Mouse (Mus musculus): Measurements from ENCODE around the gene Dennd2c. TPM values are rescaled to one million over a fixed set of nuclear protein-coding genes. Genes with fewer than 3 reads are reported as not detected.
"Not testable (repeated sequence)": the region's sequence is repeated elsewhere in the genome, so short reads cannot be mapped to it uniquely, and the experiment has no call there.

The Dennd2c gene
- polyA plus RNA-seq, 1 experiment from 2014 or later: 3.6 TPM

DNA sequence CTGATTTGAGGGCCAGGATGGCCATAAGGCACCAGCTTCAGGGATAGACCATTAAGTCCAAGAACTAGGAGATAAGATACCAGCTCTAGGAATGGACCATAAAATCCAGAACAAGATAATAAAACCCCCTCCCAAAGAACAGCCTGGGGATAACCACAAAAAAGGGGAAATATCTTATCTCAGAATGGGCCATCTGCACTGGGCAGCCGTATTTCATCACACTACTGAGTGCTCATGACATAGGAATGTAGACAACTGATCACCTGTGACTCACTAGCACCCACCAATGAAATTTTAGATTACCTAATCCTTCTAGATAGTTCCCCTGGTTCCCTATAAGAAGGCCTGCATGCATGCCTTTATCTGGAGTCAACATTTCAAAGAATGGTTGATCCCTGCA is 109.7 kb downstream of the Dennd2c start:
- H3K36me3 ChIP-seq (replicated peaks; ENCODE audit: control insufficient read depth, insufficient read depth, low read depth, low read length): no peaks in the 10 kb centered on the region
- H3K4me1 ChIP-seq (ENCODE audit: control insufficient read depth, insufficient read depth, low read length): no peaks in the 10 kb centered on the region
- no peaks in the 10 kb centered on the region for H3K27me3 ChIP-seq (ENCODE audit: control insufficient read depth, insufficient read depth, low read length)
- H3K4me3 ChIP-seq (ENCODE audit: low read depth, low read length): no peak overlapping the region
- no peak overlapping the region for H3K27ac ChIP-seq (replicated peaks; ENCODE audit: low read depth, low read length)
- ATAC-seq (replicated peaks; ENCODE audit: insufficient number of reproducible peaks, low FRiP score, low TSS enrichment, low read depth): no peak
- H3K4me2 ChIP-seq (ENCODE audit: low read depth, low read length): no peak overlapping the region
- 74% methylated on average over 1 of the region's 1 CpGs for WGBS
- no peak overlapping the region for H3K9ac ChIP-seq (replicated peaks; ENCODE audit: low read length)
- no peaks in the 10 kb centered on the region for H3K9me3 ChIP-seq (replicated peaks; ENCODE audit: control insufficient read depth, low read length)
- no peak for DNase-seq (ENCODE audit: low spot score)

DNA sequence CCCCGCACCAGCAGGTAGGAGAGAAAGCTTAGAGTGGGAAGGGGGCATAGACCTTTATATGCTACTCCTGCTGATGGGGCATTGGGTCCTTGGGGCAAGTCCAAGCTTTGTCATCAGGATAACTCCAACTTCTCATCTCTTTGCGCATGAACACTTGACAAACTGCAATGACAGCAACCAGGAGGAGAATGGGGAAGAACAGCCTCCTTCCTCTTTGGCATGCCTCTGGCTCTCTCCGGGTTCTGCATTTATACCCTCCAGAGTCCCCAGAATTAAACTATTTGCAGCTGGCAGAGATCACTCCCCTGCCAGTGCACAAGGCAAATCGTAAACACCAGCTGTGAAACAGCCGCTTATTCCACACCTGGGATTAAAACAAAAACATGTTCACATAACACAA is 111.1 kb downstream of the Dennd2c start:
- H3K36me3 ChIP-seq (replicated peaks; ENCODE audit: control insufficient read depth, insufficient read depth, low read depth, low read length): no peaks in the 10 kb centered on the region
- DNase-seq (ENCODE audit: low spot score): no peak

DNA sequence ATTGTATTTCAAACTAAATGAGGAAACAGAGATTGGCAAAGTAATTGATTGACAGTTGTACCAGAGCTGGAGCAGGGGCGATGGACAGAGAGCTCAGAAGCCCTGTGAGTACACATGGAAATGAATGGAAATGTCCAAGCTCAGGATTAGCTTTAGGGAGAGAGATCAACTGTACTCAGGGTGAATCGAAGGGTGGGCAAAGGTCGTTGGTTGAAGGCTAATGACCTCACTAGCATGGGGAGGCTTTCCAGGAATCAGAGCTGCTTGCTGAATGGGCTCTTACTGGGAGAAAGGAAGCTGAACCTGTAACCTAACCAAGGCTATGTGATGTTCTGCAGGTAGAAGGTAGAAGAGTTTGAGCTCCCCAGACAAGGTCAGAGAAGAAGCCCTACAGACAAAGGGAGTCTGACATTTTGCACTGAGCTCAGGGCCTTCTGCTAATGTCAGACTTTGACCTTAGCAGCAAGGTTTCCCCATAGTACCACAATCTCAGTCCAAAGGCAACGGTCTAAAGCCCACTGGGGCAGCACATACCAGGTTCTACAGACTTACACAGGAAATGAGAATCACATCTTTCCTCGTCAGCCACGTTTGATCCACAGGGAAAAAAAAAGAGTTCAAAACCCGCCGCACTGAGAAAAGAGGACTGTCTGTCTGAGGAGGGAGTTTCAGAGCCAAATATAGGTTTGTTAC is 112.3 kb downstream of the Dennd2c start:
- Histone ChIP-seq H3K27me3 (ENCODE audit: control insufficient read depth, insufficient read depth, low read length) (no peaks in the 10 kb centered on the region), H3K4me1 (ENCODE audit: control insufficient read depth, insufficient read depth, low read length) (no peaks in the 10 kb centered on the region), H3K9ac (replicated peaks; ENCODE audit: low read length) (no peak overlapping the region), H3K4me2 (ENCODE audit: low read depth, low read length) (no peak overlapping the region), H3K9me3 (replicated peaks; ENCODE audit: control insufficient read depth, low read length) (no peaks in the 10 kb centered on the region), H3K27ac (replicated peaks; ENCODE audit: low read depth, low read length) (no peak overlapping the region), H3K4me3 (ENCODE audit: low read depth, low read length) (no peak overlapping the region), H3K36me3 (replicated peaks; ENCODE audit: control insufficient read depth, insufficient read depth, low read depth, low read length) (no peaks in the 10 kb centered on the region)
- DNase-seq (ENCODE audit: low spot score): no peak
- no peak for ATAC-seq (replicated peaks; ENCODE audit: insufficient number of reproducible peaks, low FRiP score, low TSS enrichment, low read depth)
- 85% methylated on average over 8 of the region's 8 CpGs for WGBS

More for the DNA sequence above, 111.1 kb downstream of the Dennd2c start:
- Histone ChIP-seq H3K4me2 (ENCODE audit: low read depth, low read length) (no peak overlapping the region), H3K9me3 (replicated peaks; ENCODE audit: control insufficient read depth, low read length) (no peaks in the 10 kb centered on the region), H3K27ac (replicated peaks; ENCODE audit: low read depth, low read length) (no peak overlapping the region), H3K4me1 (ENCODE audit: control insufficient read depth, insufficient read depth, low read length) (no peaks in the 10 kb centered on the region), H3K9ac (replicated peaks; ENCODE audit: low read length) (no peak overlapping the region), H3K27me3 (ENCODE audit: control insufficient read depth, insufficient read depth, low read length) (no peaks in the 10 kb centered on the region), H3K4me3 (ENCODE audit: low read depth, low read length) (no peak overlapping the region)
- 69% methylated on average over 5 of the region's 5 CpGs for WGBS
- no peak for ATAC-seq (replicated peaks; ENCODE audit: insufficient number of reproducible peaks, low FRiP score, low TSS enrichment, low read depth)

DNA sequence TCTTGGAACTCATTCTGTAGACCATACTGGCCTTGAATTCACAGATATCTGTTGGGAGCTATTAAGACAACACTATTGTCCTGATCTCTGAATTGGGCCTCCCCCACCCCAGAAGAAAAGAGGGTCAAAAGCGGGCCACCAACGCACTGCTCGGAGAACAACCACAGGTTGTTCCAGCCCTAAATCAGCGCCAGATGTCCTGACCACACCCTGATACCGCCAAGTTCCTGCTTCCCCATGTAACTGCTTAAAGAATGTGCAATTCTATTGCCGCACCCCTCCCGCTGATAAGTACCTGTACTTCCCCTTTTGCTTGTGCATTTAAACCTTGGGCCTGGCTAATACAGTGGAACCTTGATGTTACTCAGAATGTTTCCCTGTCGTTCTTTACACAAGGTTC is 113.0 kb downstream of the Dennd2c start:
- H3K4me1 ChIP-seq (ENCODE audit: control insufficient read depth, insufficient read depth, low read length); H3K27me3 ChIP-seq (ENCODE audit: control insufficient read depth, insufficient read depth, low read length); H3K4me3 ChIP-seq (ENCODE audit: low read depth, low read length); ATAC-seq (replicated peaks; ENCODE audit: insufficient number of reproducible peaks, low FRiP score, low TSS enrichment, low read depth); H3K27ac ChIP-seq (replicated peaks; ENCODE audit: low read depth, low read length); H3K9ac ChIP-seq (replicated peaks; ENCODE audit: low read length); H3K9me3 ChIP-seq (replicated peaks; ENCODE audit: control insufficient read depth, low read length); DNase-seq (ENCODE audit: low spot score); H3K36me3 ChIP-seq (replicated peaks; ENCODE audit: control insufficient read depth, insufficient read depth, low read depth, low read length); H3K4me2 ChIP-seq (ENCODE audit: low read depth, low read length): not testable (repeated sequence)
- WGBS: 84% methylated on average over 8 of the region's 8 CpGs

Other genes with a start within 250 kb of the Dennd2c start
- not detected in 2 replicates for gene Sycp1, start 166.5 kb upstream of the Dennd2c start, polyA plus RNA-seq (2014; fragmentation: Nextera tagmentation; extraction: Ambion mirVana)
- 0.15 and 0.20 TPM in 2 replicates for gene Nr1h5, start 138.5 kb upstream of the Dennd2c start, polyA plus RNA-seq (2014; fragmentation: Nextera tagmentation; extraction: Ambion mirVana)
- 71.2 and 76.7 TPM in 2 replicates for gene Sike1, start 106.9 kb upstream of the Dennd2c start, polyA plus RNA-seq (2014; fragmentation: Nextera tagmentation; extraction: Ambion mirVana)
- 530 and 576 TPM in 2 replicates for gene Csde1, start 82.2 kb upstream of the Dennd2c start, polyA plus RNA-seq (2014; fragmentation: Nextera tagmentation; extraction: Ambion mirVana)
- 122 and 127 TPM in 2 replicates for gene Nras, start 44.3 kb upstream of the Dennd2c start, polyA plus RNA-seq (2014; fragmentation: Nextera tagmentation; extraction: Ambion mirVana)
- gene Ampd1, start 28.6 kb upstream of the Dennd2c start, polyA plus RNA-seq (2014; fragmentation: Nextera tagmentation; extraction: Ambion mirVana): 0.56 TPM in 1 of 2 replicates, not detected in the other
- 276 and 293 TPM in 2 replicates for gene Bcas2, start 69.1 kb downstream of the Dennd2c start, polyA plus RNA-seq (2014; fragmentation: Nextera tagmentation; extraction: Ambion mirVana)
- gene Trim33, start 176.7 kb downstream of the Dennd2c start, polyA plus RNA-seq (2014; fragmentation: Nextera tagmentation; extraction: Ambion mirVana): 19.3 and 25.2 TPM in 2 replicates